Mouse (Mus musculus): ENCODE results near the gene Cox18. TPM values are rescaled to one million over a fixed set of nuclear protein-coding genes. Genes with fewer than 3 reads are reported as not detected.
A peak's percentile ranks its signal among the peaks of the same experiment; 100 is the strongest.
"Not testable (repeated sequence)": the region's sequence is repeated elsewhere in the genome, so short reads cannot be mapped to it uniquely, and the experiment has no call there.

The Cox18 gene
- polyA plus RNA-seq (2016; fragmentation: Nextera tagmentation; extraction: Ambion mirVana), result 27.9 and 31.6 TPM in 2 replicates

- peaks cover 33% of the 10 kb centered on the region for H3K36me3 ChIP-seq (replicated peaks)
- ATAC-seq (ENCODE audit: low FRiP score), result peak; percentile 98
Measured at GRCm38 (mm10) chr5:90223534-90224381, at the start of gene Cox18. Gene Cox18, minus strand, starts transcription at chr5:90224001.

GRCm38 (mm10) chr5:90262230-90262629 is 38.4 kb upstream of the Cox18 start:
- 73% methylated on average over 2 of the region's 2 CpGs for WGBS
- not testable (repeated sequence) for H3K4me3 ChIP-seq (replicated peaks); ATAC-seq (ENCODE audit: low FRiP score); H3K27ac ChIP-seq; H3K27me3 ChIP-seq; H3K9me3 ChIP-seq; H3K4me2 ChIP-seq; H3K4me1 ChIP-seq; H3K9ac ChIP-seq
- H3K36me3 ChIP-seq (replicated peaks), result peaks cover 56% of the 10 kb centered on the region

More at GRCm38 (mm10) chr5:90223534-90224381, at the start of gene Cox18:
- Histone ChIP-seq H3K27me3 (no peaks in the 10 kb centered on the region), H3K4me2 (peak within 1 kb of the TSS; percentile 65), H3K9ac (peak within 1 kb of the TSS; percentile 82), H3K27ac (peak within 1 kb of the TSS; percentile 85), H3K9me3 (no peaks in the 10 kb centered on the region), H3K4me1 (peaks cover 8% of the 10 kb centered on the region), H3K4me3 (replicated peaks) (peak within 1 kb of the TSS; percentile 78)
- under 1% methylated on average over 62 of the region's 62 CpGs for WGBS

- Histone ChIP-seq H3K27ac (no peak overlapping the region), H3K9ac (no peak overlapping the region), H3K36me3 (replicated peaks) (peaks cover 74% of the 10 kb centered on the region), H3K4me1 (no peaks in the 10 kb centered on the region), H3K4me3 (replicated peaks) (no peak overlapping the region), H3K9me3 (no peaks in the 10 kb centered on the region), H3K4me2 (no peak overlapping the region), H3K27me3 (no peaks in the 10 kb centered on the region)
- 97% methylated on average over 3 of the region's 3 CpGs for WGBS
- ATAC-seq (ENCODE audit: low FRiP score), result no peak
Measured at GRCm38 (mm10) chr5:90257023-90257422, 33.2 kb upstream of the Cox18 start.

- H3K36me3 ChIP-seq (replicated peaks), result peaks cover 74% of the 10 kb centered on the region
- no peak for ATAC-seq (ENCODE audit: low FRiP score)
Measured at GRCm38 (mm10) chr5:90247503-90247902, 23.7 kb upstream of the Cox18 start.

DNA sequence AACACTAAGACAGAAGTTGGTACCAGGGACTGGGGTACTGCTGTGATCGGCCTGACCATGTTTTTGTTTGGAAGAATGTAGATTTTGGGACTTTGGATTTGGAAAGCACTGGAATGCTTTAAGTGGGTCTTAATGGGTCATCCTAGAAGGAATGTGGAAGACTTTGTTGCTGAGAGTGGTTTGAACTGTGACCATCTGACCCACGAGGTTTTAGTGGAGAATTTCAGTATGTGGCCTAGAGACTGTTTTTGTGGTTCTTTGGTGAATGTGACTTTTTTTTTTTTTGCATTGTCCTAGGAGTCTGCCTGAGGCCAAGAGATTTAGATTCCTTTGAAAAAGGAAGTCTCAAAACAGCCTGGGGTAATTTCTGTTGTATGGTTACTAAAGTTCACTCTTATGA is 23.2 kb upstream of the Cox18 start:
- Histone ChIP-seq H3K9me3 (no peaks in the 10 kb centered on the region), H3K27ac (no peak overlapping the region), H3K4me2 (no peak overlapping the region), H3K36me3 (replicated peaks) (peaks cover 76% of the 10 kb centered on the region), H3K4me3 (replicated peaks) (no peak overlapping the region), H3K27me3 (no peaks in the 10 kb centered on the region), H3K9ac (no peak overlapping the region), H3K4me1 (no peaks in the 10 kb centered on the region)
- WGBS, result 88% methylated on average over 2 of the region's 2 CpGs
- no peak for ATAC-seq (ENCODE audit: low FRiP score)

More at GRCm38 (mm10) chr5:90247503-90247902, 23.7 kb upstream of the Cox18 start:
- H3K27me3 ChIP-seq, result no peaks in the 10 kb centered on the region
- no peak overlapping the region for H3K9ac ChIP-seq
- no peaks in the 10 kb centered on the region for H3K9me3 ChIP-seq
- no peaks in the 10 kb centered on the region for H3K4me1 ChIP-seq
- H3K27ac ChIP-seq, result no peak overlapping the region
- H3K4me3 ChIP-seq (replicated peaks), result no peak overlapping the region
- H3K4me2 ChIP-seq, result no peak overlapping the region

DNA sequence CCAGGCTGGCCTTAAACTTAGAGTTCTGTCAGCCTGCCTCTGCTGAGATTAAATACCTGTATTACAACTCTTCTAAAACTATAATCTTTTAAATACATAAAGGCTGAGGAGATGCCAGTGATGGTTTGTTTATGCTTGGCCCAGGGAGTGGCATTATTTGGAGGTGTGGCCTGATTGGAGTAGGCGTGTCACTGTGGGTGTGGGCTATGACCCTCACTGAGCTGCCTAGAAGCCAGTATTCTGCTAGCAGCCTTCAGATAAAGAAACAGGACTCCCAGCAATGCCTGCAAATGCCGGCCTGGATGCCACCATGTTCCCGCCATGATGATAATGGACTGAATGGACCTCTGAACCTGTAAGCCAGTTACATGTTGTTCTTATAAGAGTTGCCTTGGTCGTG is 22.8 kb upstream of the Cox18 start:
- Histone ChIP-seq H3K9me3 (no peaks in the 10 kb centered on the region), H3K27ac (no peak overlapping the region), H3K9ac (no peak overlapping the region), H3K4me1 (no peaks in the 10 kb centered on the region), H3K4me2 (no peak overlapping the region), H3K27me3 (no peaks in the 10 kb centered on the region), H3K36me3 (replicated peaks) (peaks cover 76% of the 10 kb centered on the region), H3K4me3 (replicated peaks) (no peak overlapping the region)
- WGBS, result 89% methylated on average over 4 of the region's 4 CpGs
- no peak for ATAC-seq (ENCODE audit: low FRiP score)

DNA sequence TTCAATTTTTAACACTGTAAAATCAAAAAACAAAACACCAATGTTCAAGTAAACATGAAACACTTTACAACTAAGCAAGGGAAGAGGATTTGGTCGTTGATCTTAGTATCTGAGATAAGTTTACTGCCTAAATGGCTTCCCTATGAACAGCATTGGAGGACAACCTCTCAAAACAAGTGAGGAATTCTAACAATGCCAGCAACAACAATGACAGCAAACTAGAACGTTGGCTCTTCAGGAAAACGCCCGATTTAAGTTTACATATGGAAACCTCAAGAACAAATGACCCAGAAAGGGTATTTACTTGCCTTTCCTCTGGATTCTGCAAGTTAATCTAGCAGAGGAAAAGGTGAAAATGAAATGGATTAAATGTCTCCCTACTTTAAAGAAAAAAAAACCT is 21.6 kb upstream of the Cox18 start:
- no peak overlapping the region for H3K4me2 ChIP-seq
- WGBS, result 92% methylated on average over 4 of the region's 4 CpGs
- no peak overlapping the region for H3K4me3 ChIP-seq (replicated peaks)
- H3K9me3 ChIP-seq, result no peaks in the 10 kb centered on the region
- H3K4me1 ChIP-seq, result no peaks in the 10 kb centered on the region
- H3K27me3 ChIP-seq, result no peaks in the 10 kb centered on the region
- no peak overlapping the region for H3K9ac ChIP-seq
- H3K36me3 ChIP-seq (replicated peaks), result peaks cover 70% of the 10 kb centered on the region
- H3K27ac ChIP-seq, result no peak overlapping the region
- no peak for ATAC-seq (ENCODE audit: low FRiP score)

DNA sequence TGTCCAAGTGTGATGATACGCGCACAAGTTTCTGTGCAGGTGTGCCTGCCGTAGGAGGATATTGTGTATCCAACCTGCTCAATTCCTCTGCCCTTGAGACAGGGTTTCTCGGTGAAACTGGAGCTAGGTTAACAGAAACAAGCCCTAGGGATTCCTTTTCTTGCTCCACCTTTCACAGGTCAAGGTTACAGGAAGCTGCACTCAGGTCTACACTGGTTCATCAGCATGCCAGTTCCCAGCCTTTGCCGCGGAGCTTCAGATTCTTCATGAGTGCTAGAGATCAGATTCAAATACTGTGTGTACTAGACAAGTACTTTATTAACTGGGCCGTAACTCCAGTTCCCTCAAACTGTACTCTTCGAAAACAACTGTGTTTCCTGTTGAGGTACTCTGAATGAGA is 11.4 kb upstream of the Cox18 start:
- Histone ChIP-seq H3K27ac (no peak overlapping the region), H3K4me3 (replicated peaks) (no peak overlapping the region), H3K36me3 (replicated peaks) (peaks cover 83% of the 10 kb centered on the region), H3K27me3 (no peaks in the 10 kb centered on the region), H3K9me3 (no peaks in the 10 kb centered on the region), H3K4me1 (no peaks in the 10 kb centered on the region), H3K9ac (no peak overlapping the region), H3K4me2 (no peak overlapping the region)
- no peak for ATAC-seq (ENCODE audit: low FRiP score)
- 96% methylated on average over 8 of the region's 8 CpGs for WGBS

- Histone ChIP-seq H3K9me3 (no peaks in the 10 kb centered on the region), H3K4me3 (replicated peaks) (no peak overlapping the region), H3K36me3 (replicated peaks) (peaks cover 86% of the 10 kb centered on the region), H3K9ac (no peak overlapping the region), H3K27me3 (no peaks in the 10 kb centered on the region), H3K4me1 (no peaks in the 10 kb centered on the region), H3K27ac (no peak overlapping the region), H3K4me2 (no peak overlapping the region)
- 97% methylated on average over 4 of the region's 4 CpGs for WGBS
- no peak for ATAC-seq (ENCODE audit: low FRiP score)
Measured at GRCm38 (mm10) chr5:90233305-90233704, 9.5 kb upstream of the Cox18 start.

- H3K27ac ChIP-seq, result no peak overlapping the region
- no peak overlapping the region for H3K4me3 ChIP-seq (replicated peaks)
- no peak overlapping the region for H3K9ac ChIP-seq
- H3K4me2 ChIP-seq, result no peak overlapping the region
- peaks cover 71% of the 10 kb centered on the region for H3K36me3 ChIP-seq (replicated peaks)
- no peaks in the 10 kb centered on the region for H3K27me3 ChIP-seq
- H3K4me1 ChIP-seq, result no peaks in the 10 kb centered on the region
- no peaks in the 10 kb centered on the region for H3K9me3 ChIP-seq
- WGBS, result 84% methylated on average over 2 of the region's 2 CpGs
- no peak for ATAC-seq (ENCODE audit: low FRiP score)
Measured at GRCm38 (mm10) chr5:90229760-90230159, 6.0 kb upstream of the Cox18 start.

DNA sequence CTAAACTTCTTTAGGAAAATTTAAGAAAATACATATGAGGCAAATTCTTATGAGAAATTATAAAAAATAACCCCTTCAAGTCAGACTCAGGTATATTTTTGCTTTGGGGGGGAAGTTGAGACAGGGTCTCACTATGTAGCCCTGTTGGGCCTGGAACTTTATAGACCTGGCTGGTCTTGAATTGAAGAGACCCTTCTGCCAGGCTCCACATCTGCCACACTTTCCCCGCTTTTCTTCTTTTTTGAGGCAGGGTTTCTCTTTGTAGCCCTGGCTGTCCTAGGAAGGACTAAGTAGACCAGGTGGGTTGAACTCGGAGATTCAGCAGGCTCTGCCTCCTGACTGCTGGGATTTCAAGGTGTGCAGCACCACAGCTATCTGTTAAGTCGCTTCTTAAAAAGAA is 2.9 kb upstream of the Cox18 start:
- ATAC-seq (ENCODE audit: low FRiP score), result no peak
- WGBS, result 92% methylated on average over 3 of the region's 3 CpGs
- no peak overlapping the region for H3K4me3 ChIP-seq (replicated peaks)
- H3K4me2 ChIP-seq, result no peak overlapping the region
- H3K9ac ChIP-seq, result no peak overlapping the region
- peaks cover 8% of the 10 kb centered on the region for H3K4me1 ChIP-seq
- H3K27ac ChIP-seq, result no peak overlapping the region
- H3K9me3 ChIP-seq, result no peaks in the 10 kb centered on the region
- peaks cover 49% of the 10 kb centered on the region for H3K36me3 ChIP-seq (replicated peaks)
- H3K27me3 ChIP-seq, result no peaks in the 10 kb centered on the region

- no peak for ATAC-seq (ENCODE audit: low FRiP score)
- Histone ChIP-seq H3K27me3 (no peaks in the 10 kb centered on the region), H3K4me2 (no peak overlapping the region), H3K9me3 (no peaks in the 10 kb centered on the region), H3K36me3 (replicated peaks) (peaks cover 37% of the 10 kb centered on the region), H3K27ac (no peak overlapping the region), H3K4me1 (peaks cover 8% of the 10 kb centered on the region), H3K4me3 (replicated peaks) (no peak overlapping the region), H3K9ac (no peak overlapping the region)
- 90% methylated on average over 5 of the region's 5 CpGs for WGBS
Measured at GRCm38 (mm10) chr5:90224730-90225129, 929 bp upstream of the Cox18 start.

DNA sequence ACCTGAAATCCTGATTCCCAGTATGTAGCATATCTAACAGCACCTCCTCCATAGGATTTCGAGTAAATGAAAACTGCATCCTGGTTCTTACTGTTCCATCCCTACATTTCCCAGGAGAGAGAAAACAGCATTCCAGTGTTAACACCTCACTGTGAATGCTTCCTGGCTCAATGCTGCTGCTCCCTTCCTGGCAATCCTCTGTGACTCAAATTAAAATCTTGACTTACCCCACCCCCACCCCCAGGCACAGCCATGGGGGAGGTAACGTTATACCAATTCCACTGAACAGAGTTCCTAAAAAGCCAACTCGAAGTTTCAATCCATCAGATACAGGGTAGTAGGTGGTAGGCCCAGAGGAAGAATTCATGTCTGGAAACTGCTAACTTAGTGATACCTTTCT is 864 bp downstream of the Cox18 start:
- H3K4me1 ChIP-seq, result peaks cover 8% of the 10 kb centered on the region
- 36% methylated on average over 3 of the region's 3 CpGs for WGBS
- ATAC-seq (ENCODE audit: low FRiP score), result no peak; the same call in 1 of the 2 replicates
- H3K9ac ChIP-seq, result peak overlapping the region; percentile 82
- H3K4me3 ChIP-seq (replicated peaks), result peak overlapping the region; percentile 78
- peak overlapping the region; percentile 65 for H3K4me2 ChIP-seq
- no peaks in the 10 kb centered on the region for H3K27me3 ChIP-seq
- H3K27ac ChIP-seq, result no peak overlapping the region
- H3K36me3 ChIP-seq (replicated peaks), result peaks cover 33% of the 10 kb centered on the region
- no peaks in the 10 kb centered on the region for H3K9me3 ChIP-seq
